Mouse (Mus musculus) hindbrain, embryonic 11.5 days (tissue): ENCODE data around the gene Coq8b. TPM values are rescaled to one million over a fixed set of nuclear protein-coding genes. Genes with fewer than 3 reads are reported as not detected.
"Not testable (repeated sequence)": the region's sequence is repeated elsewhere in the genome, so short reads cannot be mapped to it uniquely, and the experiment has no call there.

Experiments
- ATAC-seq: fragments of 200-750 bp; cut with Nextera tagmentation; 2 replicates; pipeline ENCODE4 v1.8.0; 2017; ENCODE audit warnings: mild to moderate bottlenecking, moderate TSS enrichment, moderate library complexity; ENCODE audit not compliant: low FRiP score
- DNase-seq: peaks from one replicate; pipeline ENCODE4 v3.0.0-alpha.2; 2015; ENCODE audit warnings: low spot score
- H3K27ac ChIP-seq: fragments of 300-500 bp; sonication (generic); 2 replicates; pipeline ENCODE4 v1.5.1; 2014; ENCODE audit warnings: mild to moderate bottlenecking, low read depth, low read length
- H3K27me3 ChIP-seq: fragments of 300-500 bp; sonication (generic); 2 replicates; pipeline ENCODE4 v1.6.1; 2014; ENCODE audit warnings: mild to moderate bottlenecking, low read length, moderate library complexity, mixed read lengths; ENCODE audit not compliant: control insufficient read depth, insufficient read depth
- H3K36me3 ChIP-seq: fragments of 300-500 bp; sonication (generic); 2 replicates; pipeline ENCODE4 v1.6.1; 2014; ENCODE audit warnings: mild to moderate bottlenecking, low read length, moderate library complexity, mixed read lengths; ENCODE audit not compliant: control insufficient read depth, insufficient read depth
- H3K4me1 ChIP-seq: fragments of 300-500 bp; sonication (generic); replicated peaks from 2 replicates; pipeline ENCODE4 v1.6.1; 2014; ENCODE audit warnings: low read length, mixed read lengths; ENCODE audit not compliant: control insufficient read depth, insufficient read depth
- H3K4me2 ChIP-seq: fragments of 300-500 bp; sonication (generic); replicated peaks from 2 replicates; pipeline ENCODE4 v1.6.1; 2014; ENCODE audit warnings: mild to moderate bottlenecking, low read depth, low read length
- H3K4me3 ChIP-seq: fragments of 300-500 bp; sonication (generic); 2 replicates; pipeline ENCODE4 v1.5.1; 2014; ENCODE audit warnings: low read depth, low read length
- H3K9ac ChIP-seq: fragments of 300-500 bp; sonication (generic); 2 replicates; pipeline ENCODE4 v1.6.1; 2014; ENCODE audit warnings: low read depth, low read length
- H3K9me3 ChIP-seq: fragments of 300-500 bp; sonication (generic); 2 replicates; pipeline ENCODE4 v1.6.1; 2016; ENCODE audit warnings: low read length; ENCODE audit not compliant: control insufficient read depth
- WGBS: fragments of 180-500 bp; shearing (Covaris S2); extraction: QIAGEN DNeasy Blood & Tissue Kit; methylation state at CpG from one replicate; pipeline ENCODE4 v1.1.7; 2014; 5-methylcytosine and 5-hydroxymethylcytosine counted together
- polyA plus RNA-seq: library from polyadenylated mRNA; unstranded; fragments of >200 nt; fragmentation: Nextera tagmentation; extraction: Ambion mirVana; gene quantifications from 2 replicates; pipeline ENCODE4 v1.2.1, GENCODE M21; 2014

The Coq8b gene
- polyA plus RNA-seq, 1 experiment from 2014 or later, result 18.4 TPM

DNA sequence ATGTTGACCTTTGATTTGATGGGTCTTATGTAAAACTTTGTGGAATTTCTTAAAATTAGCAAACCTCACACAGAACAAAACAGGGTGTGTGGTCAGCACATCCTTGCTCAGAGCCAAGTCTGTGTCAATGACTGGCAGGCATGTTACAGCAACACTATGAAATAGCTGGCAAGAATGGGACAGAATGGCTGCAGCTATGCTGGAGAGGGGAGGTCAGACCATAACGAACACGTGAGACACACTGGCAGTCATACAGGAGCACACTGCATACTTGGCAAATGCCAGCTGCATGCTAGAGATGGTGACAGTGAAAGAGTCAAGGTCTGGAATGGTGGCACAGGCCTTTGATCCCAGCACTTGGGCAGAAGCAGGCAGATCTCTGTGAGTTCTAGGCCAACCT is 2.9 kb downstream of the Coq8b start:
- Histone ChIP-seq H3K27me3 (no peaks in the 10 kb centered on the region), H3K27ac (no peak overlapping the region), H3K36me3 (no peaks in the 10 kb centered on the region), H3K4me1 (peaks cover 3% of the 10 kb centered on the region; the same call in 1 of the 2 replicates), H3K9me3 (no peaks in the 10 kb centered on the region), H3K4me2 (no peak overlapping the region), H3K4me3 (no peak overlapping the region), H3K9ac (no peak overlapping the region)
- 85% methylated on average over 2 of the region's 2 CpGs for WGBS
- no peak for ATAC-seq
- DNase-seq, result no peak

DNA sequence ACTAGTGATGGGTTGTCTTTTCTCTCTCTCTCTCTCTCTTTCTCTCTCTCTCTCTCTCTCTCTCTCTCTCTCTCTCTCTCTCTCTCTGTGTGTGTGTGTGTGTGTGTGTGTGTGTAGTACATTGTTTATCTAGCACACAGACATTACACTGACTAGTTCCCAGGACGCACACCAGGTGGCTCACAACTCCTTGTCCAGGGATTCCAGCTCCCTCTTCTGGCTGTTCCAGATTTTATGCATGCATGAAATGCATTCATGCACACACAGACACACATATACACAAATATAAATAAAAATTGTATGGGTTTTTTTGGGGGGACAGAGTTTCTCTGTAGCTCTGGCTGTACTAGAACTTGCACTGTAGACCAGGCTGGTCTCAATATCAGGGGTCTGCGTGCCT is 4.7 kb downstream of the Coq8b start:
- Histone ChIP-seq H3K27me3 (no peaks in the 10 kb centered on the region), H3K4me1 (peaks cover 3% of the 10 kb centered on the region; the same call in 1 of the 2 replicates), H3K4me2 (no peak overlapping the region), H3K4me3 (no peak overlapping the region), H3K36me3 (no peaks in the 10 kb centered on the region), H3K9me3 (no peaks in the 10 kb centered on the region), H3K27ac (no peak overlapping the region), H3K9ac (no peak overlapping the region)
- 84% methylated on average over 2 of the region's 2 CpGs for WGBS
- DNase-seq, result no peak
- no peak for ATAC-seq

DNA sequence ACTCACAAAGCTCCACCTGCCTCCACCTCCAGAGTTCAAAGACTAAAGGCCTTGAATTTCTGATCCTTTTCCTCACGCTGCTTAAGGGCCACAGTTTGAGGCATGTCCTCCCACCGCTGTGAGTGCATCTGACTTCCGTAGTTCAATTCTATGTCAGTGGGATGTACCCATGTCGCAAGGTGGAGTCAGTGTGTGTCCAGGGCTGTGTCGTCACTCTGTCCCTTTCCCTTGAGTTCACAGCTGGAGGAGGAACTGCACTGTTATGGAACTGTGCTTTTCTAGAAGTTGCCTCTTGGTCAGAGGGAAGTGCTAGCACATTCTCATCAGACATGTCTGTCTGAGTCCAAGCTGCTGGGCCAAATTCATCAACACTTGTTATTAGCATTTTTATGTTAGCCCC is 5.7 kb downstream of the Coq8b start:
- Histone ChIP-seq H3K9me3 (no peaks in the 10 kb centered on the region), H3K9ac (no peak overlapping the region), H3K27ac (no peak overlapping the region), H3K4me2 (no peak overlapping the region), H3K4me3 (no peak overlapping the region), H3K4me1 (peaks cover under 1% of the 10 kb centered on the region; the same call in 1 of the 2 replicates), H3K36me3 (peaks cover 3% of the 10 kb centered on the region; the same call in 1 of the 2 replicates), H3K27me3 (no peaks in the 10 kb centered on the region)
- no peak for ATAC-seq
- no peak for DNase-seq
- 88% methylated on average over 5 of the region's 5 CpGs for WGBS

DNA sequence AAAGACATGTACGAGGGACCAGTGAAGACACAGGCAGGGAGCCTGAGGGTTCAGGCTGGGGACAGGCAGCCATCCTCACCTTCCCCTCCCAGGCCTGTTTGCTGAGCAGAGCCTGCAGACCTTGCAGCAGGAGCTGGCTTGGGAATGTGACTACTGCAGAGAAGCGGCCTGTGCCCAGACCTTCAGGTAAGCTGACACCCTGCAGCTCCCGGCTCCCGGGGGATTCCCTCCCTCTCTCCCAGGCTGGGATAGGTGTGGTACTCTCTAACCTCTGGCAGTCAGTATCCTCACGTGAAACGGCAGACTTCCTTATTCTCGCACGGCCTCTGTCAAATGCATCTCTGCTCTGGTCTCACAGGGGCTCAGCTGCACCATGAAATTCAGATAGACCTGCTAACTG is 10.4 kb downstream of the Coq8b start:
- H3K4me2 ChIP-seq, result no peak overlapping the region
- DNase-seq, result no peak
- no peak overlapping the region for H3K27ac ChIP-seq
- H3K27me3 ChIP-seq, result no peaks in the 10 kb centered on the region
- H3K9me3 ChIP-seq, result no peaks in the 10 kb centered on the region
- no peak overlapping the region for H3K9ac ChIP-seq
- no peak for ATAC-seq
- H3K4me3 ChIP-seq, result no peak overlapping the region
- no peaks in the 10 kb centered on the region for H3K4me1 ChIP-seq
- H3K36me3 ChIP-seq, result peaks cover 4% of the 10 kb centered on the region; the same call in 1 of the 2 replicates
- 65% methylated on average over 8 of the region's 8 CpGs for WGBS

DNA sequence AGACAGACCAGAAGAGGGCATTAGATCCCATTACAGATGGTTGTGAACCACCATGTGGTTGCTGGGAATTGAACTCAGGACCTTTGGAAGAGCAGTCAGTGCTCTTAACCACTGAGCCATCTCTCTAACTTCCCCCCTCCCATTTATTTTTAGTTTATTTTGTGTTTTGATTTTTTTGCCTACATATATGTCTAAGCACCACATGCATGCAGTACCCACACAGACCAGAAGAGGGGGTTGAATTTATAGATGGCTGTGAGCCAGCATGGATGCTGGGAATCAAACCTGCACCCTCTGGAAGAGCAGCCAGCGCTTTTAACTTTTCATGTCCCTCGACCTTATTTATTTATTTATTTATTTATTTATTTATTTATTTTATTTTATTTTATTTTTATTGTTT is 11.3 kb downstream of the Coq8b start:
- peak; percentile 45 for DNase-seq
- H3K36me3 ChIP-seq, result not testable (repeated sequence)
- WGBS, result 89% methylated on average over 2 of the region's 2 CpGs

DNA sequence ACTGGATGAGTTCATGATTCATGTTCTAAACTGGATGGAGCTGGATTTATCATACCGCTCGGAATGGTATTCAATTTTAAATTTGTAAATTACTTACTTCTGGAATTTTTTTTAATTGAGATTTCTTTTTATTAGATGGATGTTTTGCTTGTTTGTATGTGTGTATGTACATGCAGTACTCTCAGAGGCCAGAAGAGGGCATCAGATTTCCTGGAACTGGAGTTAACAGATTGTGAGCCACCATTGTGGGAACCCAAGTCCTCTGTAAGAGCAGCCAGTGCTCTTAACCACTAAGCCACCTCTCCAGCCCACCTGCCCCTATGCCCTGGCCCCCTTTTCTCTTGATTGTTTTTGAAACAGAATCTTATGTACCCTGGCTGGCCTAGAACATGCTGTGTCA is 16.3 kb downstream of the Coq8b start:
- Histone ChIP-seq H3K9me3 (no peaks in the 10 kb centered on the region), H3K36me3 (no peaks in the 10 kb centered on the region), H3K4me3 (no peak overlapping the region), H3K4me2 (no peak overlapping the region), H3K9ac (no peak overlapping the region), H3K4me1 (no peaks in the 10 kb centered on the region), H3K27ac (no peak overlapping the region), H3K27me3 (no peaks in the 10 kb centered on the region)
- DNase-seq (peak; percentile 43), ATAC-seq (no peak)
- 90% methylated on average over 2 of the region's 2 CpGs for WGBS

More for the DNA sequence above, 11.3 kb downstream of the Coq8b start:
- not testable (repeated sequence) for H3K9ac ChIP-seq, H3K9me3 ChIP-seq, H3K27me3 ChIP-seq, H3K27ac ChIP-seq, ATAC-seq, H3K4me1 ChIP-seq, H3K4me2 ChIP-seq, H3K4me3 ChIP-seq

DNA sequence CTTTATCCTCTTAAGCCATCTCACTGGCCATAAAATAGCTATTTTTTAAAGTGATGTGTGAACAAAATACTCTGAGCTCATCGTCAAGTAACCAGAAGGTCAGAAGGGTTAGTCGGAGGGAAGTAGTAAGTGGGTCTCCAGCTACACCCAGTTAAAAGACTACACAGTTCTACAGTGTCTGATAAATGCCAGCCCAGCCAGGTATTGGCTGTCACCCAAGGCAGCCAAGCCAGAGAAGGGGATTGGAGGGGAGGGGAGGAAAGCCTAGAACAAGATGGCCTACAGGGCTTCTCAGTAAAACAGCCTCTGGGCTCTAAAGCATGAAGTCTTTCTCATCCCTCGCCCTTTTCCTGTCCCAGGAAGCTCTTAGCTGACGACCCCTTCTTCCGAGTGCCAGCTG is 17.1 kb downstream of the Coq8b start:
- Histone ChIP-seq H3K4me2 (no peak overlapping the region), H3K27me3 (no peaks in the 10 kb centered on the region), H3K4me1 (no peaks in the 10 kb centered on the region), H3K27ac (no peak overlapping the region), H3K9me3 (no peaks in the 10 kb centered on the region), H3K36me3 (no peaks in the 10 kb centered on the region), H3K9ac (no peak overlapping the region), H3K4me3 (no peak overlapping the region)
- ATAC-seq (no peak), DNase-seq (no peak)
- 89% methylated on average over 5 of the region's 5 CpGs for WGBS

DNA sequence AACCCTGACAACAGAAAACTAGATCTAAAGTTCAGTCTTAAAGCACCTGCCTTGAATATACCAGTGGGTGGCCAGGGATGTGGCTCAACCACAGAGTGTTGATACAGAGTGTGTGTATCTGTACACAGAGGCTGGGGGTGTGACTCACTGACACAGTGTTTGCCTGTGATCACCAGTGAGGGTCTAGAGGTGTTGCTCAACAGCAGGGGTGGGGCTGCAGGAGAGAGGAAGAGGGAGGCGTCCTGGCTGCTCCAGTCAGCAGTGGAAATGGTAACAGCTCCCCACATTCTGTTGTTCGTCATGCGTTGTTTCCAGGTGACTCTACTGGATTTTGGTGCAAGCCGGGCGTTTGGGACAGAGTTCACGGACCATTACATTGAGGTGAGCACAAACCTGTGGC is 19.1 kb downstream of the Coq8b start:
- DNase-seq (no peak), ATAC-seq (no peak)
- Histone ChIP-seq H3K9me3 (no peaks in the 10 kb centered on the region), H3K9ac (no peak overlapping the region), H3K4me2 (no peak overlapping the region), H3K4me1 (no peaks in the 10 kb centered on the region), H3K27ac (no peak overlapping the region), H3K4me3 (no peak overlapping the region), H3K36me3 (no peaks in the 10 kb centered on the region), H3K27me3 (no peaks in the 10 kb centered on the region)
- 90% methylated on average over 6 of the region's 6 CpGs for WGBS

DNA sequence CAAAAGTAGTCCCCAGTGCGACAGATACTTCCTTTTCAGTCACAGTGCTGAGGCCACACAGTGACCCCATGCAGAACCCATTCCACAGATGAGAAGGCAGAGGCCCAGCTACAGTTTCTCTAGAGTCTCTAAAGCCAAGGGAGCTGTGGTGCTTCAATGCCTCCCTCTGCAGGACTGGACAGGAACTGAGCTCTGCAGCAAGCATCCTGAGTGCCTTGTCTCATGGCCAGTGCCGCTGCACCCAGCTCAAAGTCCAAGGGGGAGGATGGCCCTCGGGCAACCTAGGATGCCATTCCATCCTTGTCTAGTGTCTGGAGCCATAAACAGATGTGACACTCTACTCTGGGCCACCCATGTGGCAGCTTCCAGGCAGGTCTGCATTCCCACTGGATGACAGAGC is 22.9 kb downstream of the Coq8b start:
- Histone ChIP-seq H3K36me3 (no peaks in the 10 kb centered on the region), H3K27ac (no peak overlapping the region), H3K4me3 (no peak overlapping the region), H3K4me1 (peaks cover 13% of the 10 kb centered on the region), H3K27me3 (no peaks in the 10 kb centered on the region), H3K9ac (no peak overlapping the region), H3K4me2 (no peak overlapping the region), H3K9me3 (no peaks in the 10 kb centered on the region)
- ATAC-seq (no peak), DNase-seq (peak; percentile 15)
- 81% methylated on average over 3 of the region's 3 CpGs for WGBS
